Mouse (Mus musculus): ENCODE results near the gene 9530068E07Rik.
A peak's percentile ranks its signal among the peaks of the same experiment; 100 is the strongest.
"Not testable (repeated sequence)": the region's sequence is repeated elsewhere in the genome, so short reads cannot be mapped to it uniquely, and the experiment has no call there.

The 9530068E07Rik gene

GRCm38 (mm10) chr11:52374340-52374739 is 21.9 kb upstream of the 9530068E07Rik start:
- peak; percentile 66 for DNase-seq

DNA sequence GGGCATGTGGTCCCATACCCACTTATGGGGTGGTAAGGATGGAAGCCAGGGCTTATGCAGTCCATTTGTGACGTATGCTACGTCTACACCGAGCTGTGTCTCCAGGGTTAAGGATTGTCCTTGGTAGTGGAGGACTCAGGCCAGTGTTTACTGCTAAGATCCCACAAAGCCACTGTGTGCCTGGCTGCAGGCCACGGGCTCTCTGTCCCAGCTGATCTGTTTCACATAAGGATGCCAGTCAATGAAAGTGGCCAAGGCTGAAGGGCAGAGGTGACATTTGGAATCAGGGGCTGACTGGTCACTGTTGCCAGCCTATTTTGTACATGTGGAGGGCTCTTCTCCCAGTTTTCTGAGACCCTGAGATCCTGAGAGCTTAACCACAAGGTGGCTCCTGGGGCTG is 18.6 kb upstream of the 9530068E07Rik start:
- DNase-seq = no peak

DNA sequence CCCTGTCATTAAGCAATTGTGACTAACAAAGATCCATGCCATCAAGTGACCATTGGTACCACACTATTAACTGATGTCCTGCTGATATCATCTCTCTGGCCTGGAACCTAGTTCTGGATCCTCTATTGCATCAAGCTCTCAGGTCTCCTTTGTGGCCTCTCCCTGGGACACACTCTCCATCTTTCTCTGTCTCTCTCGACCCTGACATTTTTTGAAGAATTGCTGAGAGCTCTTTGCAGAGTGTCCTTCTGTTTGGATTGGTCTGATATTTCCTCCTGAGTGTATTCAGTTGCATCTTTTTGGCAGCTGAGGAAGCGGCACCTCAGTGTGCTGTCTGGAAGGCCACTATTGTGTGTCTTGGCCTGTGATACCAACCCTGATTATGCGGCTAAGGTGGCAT is 17.0 kb upstream of the 9530068E07Rik start:
- DNase-seq = no peak

GRCm38 (mm10) chr11:52383741-52384140 is 12.5 kb upstream of the 9530068E07Rik start:
- peak; percentile 82 for DNase-seq

DNA sequence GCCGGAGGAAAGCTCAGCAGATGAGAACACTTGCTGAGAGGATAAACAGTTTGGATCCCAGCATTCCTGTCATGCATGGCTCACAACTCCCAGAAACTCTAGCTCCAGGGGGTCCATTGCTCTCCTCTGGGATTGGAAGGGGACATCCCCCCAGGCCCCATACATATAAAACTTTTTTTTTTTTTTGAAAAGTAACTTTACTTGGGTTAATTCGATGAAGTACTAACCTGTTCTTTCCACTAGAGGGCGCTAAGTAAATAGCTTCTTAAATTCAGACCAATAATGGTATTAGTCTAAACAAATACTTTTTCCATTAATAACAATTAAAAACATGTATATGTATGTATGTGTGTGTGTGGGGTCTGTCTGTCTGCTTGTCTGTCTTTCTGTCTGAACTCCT is 11.6 kb upstream of the 9530068E07Rik start:
- DNase-seq = no peak

DNA sequence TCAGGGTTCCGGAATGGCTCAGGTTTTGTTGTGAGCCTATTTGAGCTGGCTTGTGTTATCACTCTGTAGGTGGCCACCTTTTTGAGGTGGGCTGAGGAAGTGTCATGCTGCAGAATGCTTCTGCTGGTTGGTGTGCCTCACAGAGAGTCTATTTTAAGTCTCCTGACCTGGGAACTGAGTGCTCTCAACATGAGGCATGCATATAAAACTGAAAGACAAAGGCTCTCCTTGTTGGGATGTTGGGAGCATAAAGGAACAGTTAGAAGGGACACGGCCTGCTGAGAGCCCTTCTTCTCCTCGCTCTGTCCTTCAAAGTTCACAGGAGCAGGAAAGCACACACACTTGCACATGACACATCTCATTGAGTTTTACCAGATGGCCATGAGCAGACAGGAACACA is 9.3 kb upstream of the 9530068E07Rik start:
- DNase-seq = no peak

DNA sequence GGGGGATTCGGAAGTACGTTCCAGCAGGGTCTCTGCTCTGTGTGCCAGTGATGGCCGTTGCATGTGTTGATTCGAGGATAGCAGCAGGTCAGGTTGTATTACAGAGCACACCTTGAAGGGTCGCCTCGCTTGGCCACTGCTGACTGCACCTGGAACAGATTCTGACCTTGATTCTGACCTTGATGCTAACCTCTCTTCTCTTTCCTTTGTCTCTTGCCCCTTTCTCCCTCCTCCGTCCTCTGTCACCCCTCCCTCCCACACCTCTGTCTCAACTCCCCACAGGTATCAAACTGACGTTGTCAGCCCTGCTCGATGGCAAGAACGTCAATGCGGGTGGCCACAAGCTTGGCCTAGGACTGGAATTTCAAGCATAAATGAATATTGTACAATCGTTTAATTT is 8.1 kb upstream of the 9530068E07Rik start:
- DNase-seq = no peak

DNA sequence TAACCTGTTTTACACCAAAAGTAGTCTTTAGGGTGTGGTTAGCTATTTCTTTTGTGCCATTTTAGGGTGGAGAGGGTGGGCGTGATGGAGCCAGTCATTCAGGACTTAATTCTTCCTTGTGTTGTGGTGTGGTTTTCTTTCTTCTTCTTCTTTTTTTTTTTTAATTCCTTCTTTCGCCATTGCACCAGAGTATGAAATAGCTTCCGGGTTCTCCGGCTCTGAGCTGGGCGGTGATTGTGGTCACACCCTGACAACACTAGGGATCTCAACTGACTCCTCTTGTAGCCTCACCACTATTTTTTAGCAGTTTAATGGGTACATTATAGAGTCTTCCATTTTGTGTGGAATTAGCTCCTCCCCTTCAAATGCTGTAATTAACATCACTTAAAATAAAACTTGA is 7.2 kb upstream of the 9530068E07Rik start:
- DNase-seq = not testable (repeated sequence)

DNA sequence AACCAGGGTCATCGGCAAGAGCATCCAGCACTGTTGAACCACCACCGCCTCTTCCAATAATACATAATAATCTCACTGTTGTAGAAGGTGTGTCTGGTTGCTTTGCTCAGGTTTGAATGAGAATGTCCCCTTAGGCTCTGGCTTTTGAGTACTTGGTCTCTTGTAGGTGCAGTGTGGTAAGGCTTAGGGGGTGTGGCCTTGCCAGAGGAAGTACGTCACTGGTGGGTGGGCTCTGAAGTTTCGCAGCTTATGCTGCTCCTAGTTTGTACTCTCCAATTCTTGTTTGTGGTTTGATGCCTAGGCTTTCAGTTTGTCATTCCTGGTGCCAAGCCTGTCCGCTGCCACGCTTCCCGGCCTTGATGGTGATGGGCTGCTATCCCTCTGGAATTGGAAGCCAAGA is 6.3 kb upstream of the 9530068E07Rik start:
- no peak for DNase-seq

GRCm38 (mm10) chr11:52394494-52394893 is 1.7 kb upstream of the 9530068E07Rik start:
- peak; percentile 83 for DNase-seq

- no peak for DNase-seq
These were observed 885 bp upstream of the 9530068E07Rik start for GRCm38 (mm10) chr11:52395343-52395742.

DNA sequence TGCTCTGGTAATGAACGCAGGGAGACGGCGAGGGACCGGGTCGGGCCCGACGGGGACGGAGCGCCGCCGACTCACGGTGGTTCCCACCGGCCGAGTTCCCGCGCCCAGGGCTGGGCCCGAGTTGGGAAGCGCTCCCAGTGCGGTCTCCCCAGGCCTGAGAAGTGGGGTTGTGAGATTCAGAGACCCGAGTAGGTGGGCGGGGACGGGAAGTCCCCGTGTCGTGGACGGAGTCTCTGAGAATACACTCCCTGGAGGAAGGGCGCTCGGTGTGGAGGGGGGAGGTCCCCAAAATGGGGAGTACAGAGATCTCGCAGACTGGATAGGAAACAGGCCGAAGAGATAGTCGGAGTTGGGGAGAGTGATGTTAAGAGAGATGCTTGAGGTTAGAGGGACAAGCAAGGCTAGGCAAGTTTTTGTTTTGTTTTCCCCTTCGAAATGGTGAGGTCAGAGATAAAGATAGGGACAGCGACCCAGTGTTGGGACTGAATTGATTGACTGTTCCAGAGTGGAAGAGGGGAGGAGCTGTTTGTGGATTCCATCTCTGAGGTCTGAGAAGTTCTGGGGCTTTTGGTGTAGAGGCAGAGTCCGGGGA is 465 bp downstream of the 9530068E07Rik start:
- DNase-seq = no peak

- no peak for DNase-seq
These were observed 1.3 kb downstream of the 9530068E07Rik start for GRCm38 (mm10) chr11:52397385-52397987.

- peak; percentile 73 for DNase-seq
These were observed 5.2 kb downstream of the 9530068E07Rik start for GRCm38 (mm10) chr11:52401476-52401875.

DNA sequence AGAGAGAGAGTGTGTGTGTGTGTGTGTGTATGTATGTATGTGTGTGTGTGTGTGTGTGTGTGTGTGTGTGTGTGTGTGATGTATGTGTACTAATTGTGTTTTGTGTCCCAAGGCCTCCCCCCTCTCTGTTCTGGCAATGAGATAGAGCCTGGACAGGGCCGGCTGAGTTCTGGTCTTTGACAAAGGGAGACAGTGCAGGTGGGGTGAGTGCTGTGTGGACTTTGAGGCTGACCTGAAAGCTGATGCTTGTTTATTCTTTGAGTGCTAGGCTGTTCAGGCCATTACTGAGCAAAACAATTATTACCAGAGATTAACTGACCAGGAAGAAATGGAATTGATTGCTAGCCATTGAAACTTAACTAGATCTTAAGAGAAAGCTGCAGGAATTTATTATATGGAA is 6.3 kb downstream of the 9530068E07Rik start:
- peak; percentile 88 for DNase-seq

- peak; percentile 75 for DNase-seq
These were observed 8.0 kb downstream of the 9530068E07Rik start for GRCm38 (mm10) chr11:52404209-52404608.

- no peak for DNase-seq
These were observed 9.0 kb downstream of the 9530068E07Rik start for GRCm38 (mm10) chr11:52405196-52405688.

DNA sequence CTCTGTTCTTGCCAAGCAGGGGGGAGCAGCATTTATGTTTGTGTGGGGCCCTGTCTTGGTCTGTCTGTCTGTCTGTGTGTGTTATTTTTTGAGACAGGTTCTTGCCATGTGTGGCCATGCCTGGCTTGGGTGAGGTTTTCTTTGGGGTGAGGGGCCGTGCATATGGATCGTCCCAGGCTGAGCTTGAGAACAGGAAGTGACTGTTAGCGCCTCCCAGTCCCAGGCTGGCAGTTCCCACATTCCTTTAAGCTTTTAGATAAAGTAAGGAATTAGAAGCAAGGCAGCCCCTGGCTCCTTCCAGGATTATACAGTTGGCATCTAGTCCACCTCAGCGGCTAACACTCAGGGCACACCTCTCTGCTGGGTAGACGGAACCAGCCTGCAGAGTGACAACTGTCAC is 13.1 kb downstream of the 9530068E07Rik start:
- no peak for DNase-seq

- peak; percentile 32 for DNase-seq
These were observed 22.1 kb downstream of the 9530068E07Rik start for GRCm38 (mm10) chr11:52418358-52418757.

GRCm38 (mm10) chr11:52419246-52419645 is 23.0 kb downstream of the 9530068E07Rik start:
- peak; percentile 34 for DNase-seq

DNA sequence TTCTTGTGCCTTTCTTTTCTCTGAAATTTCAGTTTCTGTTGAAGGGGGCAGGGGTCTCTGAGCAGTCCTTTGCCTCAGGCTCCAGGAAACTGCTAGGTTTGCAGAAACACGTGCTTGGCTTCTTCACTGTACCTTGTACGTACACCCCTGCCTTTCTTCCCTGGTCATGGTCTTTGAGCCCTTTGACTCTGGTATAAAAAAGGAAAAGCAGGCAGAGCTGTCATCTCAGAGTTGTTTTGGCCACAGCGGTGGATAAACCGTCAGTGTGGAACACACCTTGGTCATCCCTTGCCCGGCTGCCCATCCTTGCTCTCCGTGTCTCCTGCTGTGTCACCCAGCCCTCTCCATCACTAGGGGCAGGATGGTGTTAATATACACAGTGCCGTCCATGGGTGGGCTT is 23.6 kb downstream of the 9530068E07Rik start:
- DNase-seq = peak; percentile 68

GRCm38 (mm10) chr11:52420296-52421052 is 24.2 kb downstream of the 9530068E07Rik start:
- peak; percentile 64 for DNase-seq

- peak; percentile 80 for DNase-seq
These were observed 25.0 kb downstream of the 9530068E07Rik start for GRCm38 (mm10) chr11:52421053-52421778.

All from kidney, adult 9 months (tissue).